Mouse (Mus musculus) lung, postnatal 0 days (tissue): ENCODE measurements around the gene Hoxa3.

Experiments used
- CTCF ChIP-seq: IDR thresholded peaks from 2 replicates; pipeline ENCODE4 v1.5.1; 2016; ENCODE audit warnings: antibody characterized with exemption, mild to moderate bottlenecking
- EP300 ChIP-seq: IDR thresholded peaks from 2 replicates; pipeline ENCODE4 v1.6.1; 2016; ENCODE audit warnings: antibody characterized with exemption, mild to moderate bottlenecking, control low read depth

GRCm38 (mm10) chr6:52246403-52246803, 33.3 kb upstream of the Hoxa3 start:
- TF ChIP-seq CTCF (no peak), EP300 (no peak)
